Mouse (Mus musculus): ENCODE results near the gene Fam129a. TPM values are rescaled to one million over a fixed set of nuclear protein-coding genes. Genes with fewer than 3 reads are reported as not detected.
"Not testable (repeated sequence)": the region's sequence is repeated elsewhere in the genome, so short reads cannot be mapped to it uniquely, and the experiment has no call there.

The Fam129a gene
- polyA plus RNA-seq, 1 experiment from 2014 or later = 11.1 TPM

- no peak for ATAC-seq (ENCODE audit: low FRiP score, low read depth)
- peaks cover 7% of the 10 kb centered on the region for H3K4me1 ChIP-seq
- no peaks in the 10 kb centered on the region for H3K36me3 ChIP-seq
- no peaks in the 10 kb centered on the region for H3K27me3 ChIP-seq
- peaks cover 5% of the 10 kb centered on the region; the same call in 1 of the 2 replicates for H3K9me3 ChIP-seq
- H3K27ac ChIP-seq = no peak overlapping the region
- no peak overlapping the region for H3K4me3 ChIP-seq
- no peak overlapping the region for H3K9ac ChIP-seq
- 71% methylated on average over 13 of the region's 13 CpGs for WGBS
- H3K4me2 ChIP-seq (replicated peaks) = no peak overlapping the region
These were observed 21.4 kb downstream of the Fam129a start for GRCm38 (mm10) chr1:151592085-151593017.

- Histone ChIP-seq H3K27me3 (no peaks in the 10 kb centered on the region), H3K4me2 (replicated peaks) (no peak overlapping the region), H3K4me3 (no peak overlapping the region), H3K4me1 (peaks cover 7% of the 10 kb centered on the region), H3K36me3 (no peaks in the 10 kb centered on the region), H3K9ac (no peak overlapping the region), H3K27ac (no peak overlapping the region), H3K9me3 (peaks cover 5% of the 10 kb centered on the region; the same call in 1 of the 2 replicates)
- WGBS = 76% methylated on average over 4 of the region's 4 CpGs
- ATAC-seq (ENCODE audit: low FRiP score, low read depth) = no peak
These were observed 23.9 kb downstream of the Fam129a start for GRCm38 (mm10) chr1:151594906-151595305.

- peaks cover 7% of the 10 kb centered on the region for H3K4me1 ChIP-seq
- H3K36me3 ChIP-seq = no peaks in the 10 kb centered on the region
- H3K27ac ChIP-seq = no peak overlapping the region
- ATAC-seq (ENCODE audit: low FRiP score, low read depth) = no peak
- H3K9me3 ChIP-seq = peaks cover 5% of the 10 kb centered on the region; the same call in 1 of the 2 replicates
- H3K9ac ChIP-seq = no peak overlapping the region
- 63% methylated on average over 12 of the region's 12 CpGs for WGBS
- H3K4me3 ChIP-seq = no peak overlapping the region
- H3K4me2 ChIP-seq (replicated peaks) = no peak overlapping the region
- no peaks in the 10 kb centered on the region for H3K27me3 ChIP-seq
These were observed 24.8 kb downstream of the Fam129a start for GRCm38 (mm10) chr1:151595600-151596299.

- Histone ChIP-seq H3K36me3 (no peaks in the 10 kb centered on the region), H3K27ac (no peak overlapping the region), H3K4me2 (replicated peaks) (0 out of 2 replicates have a peak overlapping the region, but pooled peaks have one; percentile 9), H3K27me3 (no peaks in the 10 kb centered on the region), H3K9ac (no peak overlapping the region), H3K9me3 (peaks cover 5% of the 10 kb centered on the region; the same call in 1 of the 2 replicates), H3K4me1 (peaks cover 7% of the 10 kb centered on the region), H3K4me3 (no peak overlapping the region)
- 39% methylated on average over 8 of the region's 8 CpGs for WGBS
- ATAC-seq (ENCODE audit: low FRiP score, low read depth) = 0 out of 2 replicates have a peak, but pooled peaks have one; percentile 32
These were observed 25.6 kb downstream of the Fam129a start for GRCm38 (mm10) chr1:151596562-151596961.

GRCm38 (mm10) chr1:151597677-151598297, 26.8 kb downstream of the Fam129a start:
- H3K27ac ChIP-seq = no peak overlapping the region
- H3K9me3 ChIP-seq = peaks cover 5% of the 10 kb centered on the region; the same call in 1 of the 2 replicates
- 87% methylated on average over 6 of the region's 6 CpGs for WGBS
- no peaks in the 10 kb centered on the region for H3K27me3 ChIP-seq
- no peak overlapping the region for H3K9ac ChIP-seq
- H3K36me3 ChIP-seq = no peaks in the 10 kb centered on the region
- H3K4me3 ChIP-seq = no peak overlapping the region
- peaks cover 7% of the 10 kb centered on the region for H3K4me1 ChIP-seq
- ATAC-seq (ENCODE audit: low FRiP score, low read depth) = no peak
- H3K4me2 ChIP-seq (replicated peaks) = no peak overlapping the region

- Histone ChIP-seq H3K4me3 (no peak overlapping the region), H3K27ac (no peak overlapping the region), H3K4me2 (replicated peaks) (no peak overlapping the region), H3K4me1 (peaks cover 11% of the 10 kb centered on the region), H3K9me3 (peaks cover 5% of the 10 kb centered on the region; the same call in 1 of the 2 replicates), H3K9ac (no peak overlapping the region), H3K36me3 (no peaks in the 10 kb centered on the region), H3K27me3 (no peaks in the 10 kb centered on the region)
- no peak for ATAC-seq (ENCODE audit: low FRiP score, low read depth)
- WGBS = 95% methylated on average over 2 of the region's 2 CpGs
These were observed 27.9 kb downstream of the Fam129a start for GRCm38 (mm10) chr1:151598876-151599275.

GRCm38 (mm10) chr1:151604328-151604727, 33.3 kb downstream of the Fam129a start:
- no peak for ATAC-seq (ENCODE audit: low FRiP score, low read depth)
- H3K4me2 ChIP-seq (replicated peaks) = no peak overlapping the region
- H3K36me3 ChIP-seq = no peaks in the 10 kb centered on the region
- WGBS = 76% methylated on average over 2 of the region's 2 CpGs
- H3K9ac ChIP-seq = no peak overlapping the region
- H3K27me3 ChIP-seq = no peaks in the 10 kb centered on the region
- no peaks in the 10 kb centered on the region for H3K9me3 ChIP-seq
- peaks cover 4% of the 10 kb centered on the region for H3K4me1 ChIP-seq
- H3K4me3 ChIP-seq = no peak overlapping the region
- no peak overlapping the region for H3K27ac ChIP-seq

- not testable (repeated sequence) for H3K4me3 ChIP-seq; ATAC-seq (ENCODE audit: low FRiP score, low read depth); H3K27ac ChIP-seq; H3K9ac ChIP-seq; H3K27me3 ChIP-seq; H3K4me2 ChIP-seq (replicated peaks); H3K4me1 ChIP-seq; H3K36me3 ChIP-seq; H3K9me3 ChIP-seq
- WGBS = 68% methylated on average over 3 of the region's 3 CpGs
These were observed 37.0 kb downstream of the Fam129a start for GRCm38 (mm10) chr1:151607957-151608356.

- Histone ChIP-seq H3K4me1 (0 out of 2 replicates have a peak, but pooled peaks cover 7% of the 10 kb centered on the region), H3K4me2 (replicated peaks) (no peak overlapping the region), H3K36me3 (no peaks in the 10 kb centered on the region), H3K9ac (no peak overlapping the region), H3K4me3 (no peak overlapping the region), H3K27me3 (no peaks in the 10 kb centered on the region), H3K27ac (no peak overlapping the region), H3K9me3 (no peaks in the 10 kb centered on the region)
- no peak for ATAC-seq (ENCODE audit: low FRiP score, low read depth)
These were observed 39.6 kb downstream of the Fam129a start for GRCm38 (mm10) chr1:151610621-151611020.

- H3K27me3 ChIP-seq = no peaks in the 10 kb centered on the region
- ATAC-seq (ENCODE audit: low FRiP score, low read depth) = no peak
- no peaks in the 10 kb centered on the region for H3K36me3 ChIP-seq
- WGBS = 60% methylated on average over 10 of the region's 10 CpGs
- H3K4me1 ChIP-seq = peaks cover 7% of the 10 kb centered on the region; the same call in 1 of the 2 replicates
- H3K4me2 ChIP-seq (replicated peaks) = no peak overlapping the region
- no peaks in the 10 kb centered on the region for H3K9me3 ChIP-seq
- H3K9ac ChIP-seq = no peak overlapping the region
- no peak overlapping the region for H3K4me3 ChIP-seq
- H3K27ac ChIP-seq = no peak overlapping the region
These were observed 43.4 kb downstream of the Fam129a start for GRCm38 (mm10) chr1:151614320-151614935.

- H3K9ac ChIP-seq = no peak overlapping the region
- H3K4me3 ChIP-seq = no peak overlapping the region
- H3K4me1 ChIP-seq = peaks cover under 1% of the 10 kb centered on the region; the same call in 1 of the 2 replicates
- no peak overlapping the region for H3K4me2 ChIP-seq (replicated peaks)
- ATAC-seq (ENCODE audit: low FRiP score, low read depth) = no peak
- H3K27ac ChIP-seq = no peak overlapping the region
- WGBS = 92% methylated on average over 6 of the region's 6 CpGs
- no peaks in the 10 kb centered on the region for H3K36me3 ChIP-seq
- no peaks in the 10 kb centered on the region for H3K27me3 ChIP-seq
- H3K9me3 ChIP-seq = no peaks in the 10 kb centered on the region
These were observed 44.6 kb downstream of the Fam129a start for GRCm38 (mm10) chr1:151615625-151616024.

Measured in limb, embryonic 13.5 days (tissue).